Mouse (Mus musculus) brain, embryonic 14.5 days (tissue): ENCODE data around the gene C2cd2.

Experiments
- CTCF ChIP-seq: fragments of 200-500 bp; IDR thresholded peaks from 2 replicates; pipeline ENCODE4 v1.5.1; 2012; ENCODE audit warnings: inconsistent platforms, mild to moderate bottlenecking, moderate library complexity, borderline replicate concordance; ENCODE audit not compliant: insufficient read depth, insufficient read length; ENCODE audit errors: extremely low read depth
- POLR2A ChIP-seq: fragments of 200-500 bp; IDR thresholded peaks from 2 replicates; pipeline ENCODE4 v1.6.1; 2012; ENCODE audit warnings: mild to moderate bottlenecking, inconsistent platforms, borderline replicate concordance; ENCODE audit not compliant: poor library complexity, insufficient read depth, insufficient read length, severe bottlenecking; ENCODE audit errors: extremely low read depth

DNA sequence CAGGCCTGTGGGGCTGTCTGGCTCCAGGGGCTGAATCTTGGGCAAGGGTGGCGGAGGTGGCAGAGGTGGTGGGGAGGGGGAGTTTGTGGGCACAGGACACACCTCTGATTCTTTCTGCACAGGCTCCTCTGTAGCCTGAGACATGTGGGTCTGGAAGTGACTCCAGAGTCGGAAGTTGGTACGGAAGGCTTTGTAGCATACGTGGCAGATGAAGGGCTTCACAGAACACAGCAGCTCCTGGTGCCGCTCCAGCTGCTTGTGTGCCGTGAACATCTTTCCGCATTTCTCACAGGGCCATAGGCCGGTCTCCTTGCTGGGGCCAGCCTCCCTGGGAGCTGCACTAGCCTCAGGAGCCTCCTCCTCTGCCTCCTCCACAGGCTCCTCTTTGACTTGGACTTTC lies 12.3 kb downstream of the C2cd2 start:
- TF ChIP-seq CTCF (no peak), POLR2A (no peak)
